Mouse (Mus musculus): ENCODE results near the gene Actr10.

DNA sequence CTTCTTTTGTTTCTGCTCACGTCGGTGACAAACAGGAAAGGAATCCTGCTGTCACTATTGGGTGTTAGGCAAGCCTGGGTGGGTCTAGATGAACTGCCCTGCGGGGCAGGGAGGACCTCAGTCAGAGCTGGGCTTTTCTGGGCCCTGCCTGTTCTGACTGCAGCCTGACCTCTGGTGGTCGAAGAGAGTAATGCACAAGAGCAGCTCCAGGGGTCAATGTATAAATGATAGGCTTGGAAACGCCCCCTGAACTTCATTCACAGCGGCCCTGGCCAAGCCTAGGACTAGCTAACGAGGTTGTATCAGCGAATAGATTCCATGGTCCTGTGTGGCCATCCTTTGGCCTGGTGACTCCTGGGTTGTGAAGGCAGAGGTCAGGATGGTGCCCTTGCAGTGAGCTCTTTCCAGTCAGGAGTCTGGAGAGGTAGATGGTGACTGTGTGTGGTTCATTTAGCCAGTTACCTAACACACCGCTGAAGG, 27.4 kb upstream of the Actr10 start:
- no peak for TF ChIP-seq MAZ (IDR thresholded peaks at IDR 0.05; ENCODE audit: low read depth, low read length)
- peak; percentile 84 to 86 for TF ChIP-seq CTCF (conservative IDR thresholded peaks at IDR 0.05 in 1 of 2, IDR thresholded peaks at IDR 0.05 in 1 of 2; ENCODE audit: low read depth in 2 of 2, low read length in 2 of 2)
- no peak for TF ChIP-seq GABPA (IDR thresholded peaks at IDR 0.05; ENCODE audit: insufficient replicate concordance, low read depth, low read length)
- no peak for TF ChIP-seq POLR2A (IDR thresholded peaks at IDR 0.05; ENCODE audit: low read depth, low read length)
- TF ChIP-seq HCFC1 (IDR thresholded peaks at IDR 0.05; ENCODE audit: low read depth, low read length): no peak
